Mouse (Mus musculus): Measurements from ENCODE around the gene Gm17334. TPM values are rescaled to one million over a fixed set of nuclear protein-coding genes. Genes with fewer than 3 reads are reported as not detected.
"Not testable (repeated sequence)": the region's sequence is repeated elsewhere in the genome, so short reads cannot be mapped to it uniquely, and the experiment has no call there.

Gene Gm17334
- polyA plus RNA-seq, 1 experiment from 2014 or later: not detected

DNA sequence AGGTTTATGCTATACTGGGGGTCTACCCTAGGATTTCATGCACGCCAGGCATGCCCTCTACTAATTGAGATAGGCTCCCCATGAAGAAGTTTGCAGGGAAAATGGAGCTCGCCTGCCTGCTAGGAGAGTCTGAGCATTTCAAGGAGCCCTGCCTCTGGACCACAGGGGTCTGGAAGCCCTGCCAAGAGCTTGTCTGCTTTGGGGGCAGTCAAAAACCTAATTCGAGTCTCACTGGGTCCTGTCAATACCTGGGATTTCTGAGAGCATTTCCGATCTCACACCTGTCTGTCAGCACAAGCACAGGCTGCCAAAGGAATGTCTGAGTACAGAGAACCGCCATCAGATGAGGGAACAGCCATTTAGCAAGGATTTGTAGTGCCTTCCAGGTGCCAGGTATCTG lies 8.4 kb downstream of the Gm17334 start:
- ATAC-seq (ENCODE audit: low FRiP score, low read depth): no peak
- H3K27me3 ChIP-seq: peaks cover 86% of the 10 kb centered on the region
- WGBS: 43% methylated on average over 5 of the region's 5 CpGs
- H3K4me3 ChIP-seq: no peak overlapping the region
- H3K4me1 ChIP-seq: peaks cover 31% of the 10 kb centered on the region
- no peak overlapping the region for H3K9ac ChIP-seq (replicated peaks)
- no peaks in the 10 kb centered on the region for H3K36me3 ChIP-seq
- H3K9me3 ChIP-seq: no peaks in the 10 kb centered on the region
- H3K27ac ChIP-seq (replicated peaks): no peak overlapping the region
- no peak overlapping the region for H3K4me2 ChIP-seq (replicated peaks)

- Histone ChIP-seq H3K36me3 (no peaks in the 10 kb centered on the region), H3K4me1 (peaks cover 32% of the 10 kb centered on the region), H3K4me2 (replicated peaks) (peak overlapping the region; percentile 61), H3K27ac (replicated peaks) (0 out of 2 replicates have a peak overlapping the region, but pooled peaks have one; percentile 1), H3K4me3 (peak overlapping the region; percentile 32), H3K9ac (replicated peaks) (peak overlapping the region; percentile 37), H3K9me3 (no peaks in the 10 kb centered on the region), H3K27me3 (peaks cover 82% of the 10 kb centered on the region)
- 3% methylated on average over 33 of the region's 33 CpGs for WGBS
- peak; percentile 79 for ATAC-seq (ENCODE audit: low FRiP score, low read depth)
Measured at GRCm38 (mm10) chr11:53763496-53764140, 9.4 kb downstream of the Gm17334 start.

GRCm38 (mm10) chr11:53762827-53763495 lies 10.0 kb downstream of the Gm17334 start:
- WGBS: 8% methylated on average over 23 of the region's 23 CpGs
- Histone ChIP-seq H3K9ac (replicated peaks) (peak overlapping the region; percentile 37; the same call in 1 of the 2 replicates), H3K27me3 (peaks cover 78% of the 10 kb centered on the region)

DNA sequence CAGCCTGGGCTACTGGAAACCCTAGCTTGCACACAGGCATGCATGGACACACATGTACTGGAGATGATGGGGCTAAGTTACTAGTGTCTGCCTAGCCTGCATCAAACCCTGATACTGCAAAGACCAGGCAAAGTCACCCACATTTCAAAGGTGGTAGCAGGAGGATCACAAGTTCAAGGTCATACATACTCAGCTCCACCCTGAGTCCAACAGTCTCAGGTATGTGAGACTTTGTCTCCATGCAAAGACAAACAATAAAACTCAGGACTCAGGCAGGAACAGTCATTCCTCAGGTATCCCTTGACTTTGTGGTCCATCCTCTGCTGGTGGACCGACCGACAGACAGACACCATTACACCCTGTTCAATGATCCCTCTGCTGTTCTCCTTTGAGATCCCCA lies 10.6 kb downstream of the Gm17334 start:
- H3K36me3 ChIP-seq: no peaks in the 10 kb centered on the region
- no peak overlapping the region; the same call in 1 of the 2 replicates for H3K4me3 ChIP-seq
- no peaks in the 10 kb centered on the region for H3K9me3 ChIP-seq
- H3K4me2 ChIP-seq (replicated peaks): peak overlapping the region; percentile 61; the same call in 1 of the 2 replicates
- peaks cover 74% of the 10 kb centered on the region for H3K27me3 ChIP-seq
- H3K4me1 ChIP-seq: peaks cover 32% of the 10 kb centered on the region
- H3K27ac ChIP-seq (replicated peaks): no peak overlapping the region
- no peak overlapping the region for H3K9ac ChIP-seq (replicated peaks)
- ATAC-seq (ENCODE audit: low FRiP score, low read depth): no peak
- WGBS: 69% methylated on average over 2 of the region's 2 CpGs

More at GRCm38 (mm10) chr11:53762827-53763495, 10.0 kb downstream of the Gm17334 start:
- H3K27ac ChIP-seq (replicated peaks): no peak overlapping the region
- H3K36me3 ChIP-seq: no peaks in the 10 kb centered on the region
- peak overlapping the region; percentile 61 for H3K4me2 ChIP-seq (replicated peaks)
- peaks cover 32% of the 10 kb centered on the region for H3K4me1 ChIP-seq
- no peak for ATAC-seq (ENCODE audit: low FRiP score, low read depth)
- H3K9me3 ChIP-seq: no peaks in the 10 kb centered on the region
- peak overlapping the region; percentile 32 for H3K4me3 ChIP-seq

DNA sequence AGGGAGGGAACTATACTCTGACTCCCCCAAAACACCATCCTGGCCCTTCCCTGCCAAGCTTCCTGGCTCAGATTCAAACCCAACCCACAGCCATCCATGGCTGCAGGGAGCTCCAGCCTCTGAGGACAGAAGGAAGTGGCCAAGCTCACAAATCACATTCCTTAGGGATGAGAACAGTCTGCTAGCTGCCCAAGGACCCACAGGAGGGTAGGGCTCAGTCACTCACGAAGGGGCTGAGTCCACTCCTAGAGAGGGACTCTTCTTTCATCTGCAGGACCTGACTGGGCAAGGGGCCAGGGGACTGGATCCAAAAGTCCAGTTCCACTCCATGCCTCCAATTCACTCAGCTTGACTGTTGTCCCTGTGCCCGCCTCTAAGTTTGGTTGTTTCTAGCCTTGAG lies 11.2 kb downstream of the Gm17334 start:
- H3K27me3 ChIP-seq: peaks cover 70% of the 10 kb centered on the region
- no peak overlapping the region for H3K4me3 ChIP-seq
- no peaks in the 10 kb centered on the region for H3K9me3 ChIP-seq
- no peak overlapping the region for H3K9ac ChIP-seq (replicated peaks)
- H3K4me2 ChIP-seq (replicated peaks): no peak overlapping the region
- no peaks in the 10 kb centered on the region for H3K36me3 ChIP-seq
- no peak for ATAC-seq (ENCODE audit: low FRiP score, low read depth)
- peaks cover 32% of the 10 kb centered on the region for H3K4me1 ChIP-seq
- WGBS: 63% methylated on average over 2 of the region's 2 CpGs
- H3K27ac ChIP-seq (replicated peaks): no peak overlapping the region

- peaks cover 68% of the 10 kb centered on the region for H3K27me3 ChIP-seq
- ATAC-seq (ENCODE audit: low FRiP score, low read depth): no peak
- no peak overlapping the region for H3K27ac ChIP-seq (replicated peaks)
- no peak overlapping the region for H3K9ac ChIP-seq (replicated peaks)
- no peak overlapping the region for H3K4me3 ChIP-seq
- H3K9me3 ChIP-seq: no peaks in the 10 kb centered on the region
- peaks cover 32% of the 10 kb centered on the region for H3K4me1 ChIP-seq
- WGBS: 90% methylated on average over 5 of the region's 5 CpGs
- no peak overlapping the region for H3K4me2 ChIP-seq (replicated peaks)
- no peaks in the 10 kb centered on the region for H3K36me3 ChIP-seq
Measured at GRCm38 (mm10) chr11:53761284-53761683, 11.7 kb downstream of the Gm17334 start.

GRCm38 (mm10) chr11:53759545-53760406 lies 13.2 kb downstream of the Gm17334 start:
- WGBS: 6% methylated on average over 22 of the region's 22 CpGs
- Histone ChIP-seq H3K9me3 (no peaks in the 10 kb centered on the region), H3K27me3 (peaks cover 56% of the 10 kb centered on the region), H3K27ac (replicated peaks) (no peak overlapping the region), H3K4me3 (0 out of 2 replicates have a peak overlapping the region, but pooled peaks have one; percentile 5), H3K4me2 (replicated peaks) (peak overlapping the region; percentile 33), H3K9ac (replicated peaks) (0 out of 2 replicates have a peak overlapping the region, but pooled peaks have one; percentile 20), H3K36me3 (no peaks in the 10 kb centered on the region), H3K4me1 (peaks cover 32% of the 10 kb centered on the region)
- no peak for ATAC-seq (ENCODE audit: low FRiP score, low read depth)

- no peaks in the 10 kb centered on the region for H3K36me3 ChIP-seq
- no peak overlapping the region for H3K4me3 ChIP-seq
- ATAC-seq (ENCODE audit: low FRiP score, low read depth): no peak
- peaks cover 29% of the 10 kb centered on the region for H3K4me1 ChIP-seq
- peaks cover 48% of the 10 kb centered on the region for H3K27me3 ChIP-seq
- H3K9ac ChIP-seq (replicated peaks): no peak overlapping the region
- 43% methylated on average over 6 of the region's 6 CpGs for WGBS
- no peaks in the 10 kb centered on the region for H3K9me3 ChIP-seq
- no peak overlapping the region for H3K27ac ChIP-seq (replicated peaks)
- H3K4me2 ChIP-seq (replicated peaks): no peak overlapping the region
Measured at GRCm38 (mm10) chr11:53758791-53759351, 14.1 kb downstream of the Gm17334 start.

GRCm38 (mm10) chr11:53758033-53758432 lies 15.0 kb downstream of the Gm17334 start:
- H3K27ac ChIP-seq (replicated peaks); H3K9me3 ChIP-seq; H3K4me3 ChIP-seq; H3K36me3 ChIP-seq; ATAC-seq (ENCODE audit: low FRiP score, low read depth); H3K4me2 ChIP-seq (replicated peaks); H3K9ac ChIP-seq (replicated peaks): not testable (repeated sequence)
- peaks cover 40% of the 10 kb centered on the region for H3K27me3 ChIP-seq
- peaks cover 21% of the 10 kb centered on the region for H3K4me1 ChIP-seq
- WGBS: 84% methylated on average over 9 of the region's 9 CpGs

DNA sequence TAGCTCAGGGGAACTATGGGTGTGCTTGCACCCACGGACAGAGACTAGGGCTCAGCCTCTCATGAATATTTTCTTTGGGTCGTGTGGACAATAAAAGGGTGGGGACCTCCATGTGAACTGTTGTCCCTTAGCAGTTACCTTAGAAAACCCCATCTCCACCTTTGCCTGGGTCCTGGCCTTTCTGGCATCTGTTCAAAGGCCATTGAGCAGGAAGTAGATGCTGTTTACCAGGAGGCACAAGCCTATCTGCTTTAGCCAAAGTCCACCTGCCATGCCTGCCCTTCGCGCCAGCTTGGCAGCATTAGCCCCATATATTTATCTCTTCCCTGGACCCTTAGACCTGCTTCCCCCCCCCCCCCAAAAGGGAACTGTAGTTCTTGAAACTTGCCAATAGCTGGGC lies 15.4 kb downstream of the Gm17334 start:
- peaks cover 17% of the 10 kb centered on the region for H3K4me1 ChIP-seq
- ATAC-seq (ENCODE audit: low FRiP score, low read depth): no peak
- peaks cover 36% of the 10 kb centered on the region for H3K27me3 ChIP-seq
- no peaks in the 10 kb centered on the region for H3K36me3 ChIP-seq
- no peak overlapping the region for H3K4me3 ChIP-seq
- no peak overlapping the region for H3K4me2 ChIP-seq (replicated peaks)
- H3K27ac ChIP-seq (replicated peaks): no peak overlapping the region
- H3K9ac ChIP-seq (replicated peaks): no peak overlapping the region
- H3K9me3 ChIP-seq: no peaks in the 10 kb centered on the region
- WGBS: 91% methylated on average over 4 of the region's 4 CpGs

- no peak overlapping the region for H3K9ac ChIP-seq (replicated peaks)
- no peaks in the 10 kb centered on the region for H3K9me3 ChIP-seq
- H3K27ac ChIP-seq (replicated peaks): no peak overlapping the region
- ATAC-seq (ENCODE audit: low FRiP score, low read depth): no peak
- no peaks in the 10 kb centered on the region for H3K36me3 ChIP-seq
- H3K4me1 ChIP-seq: peaks cover 10% of the 10 kb centered on the region
- WGBS: 82% methylated on average over 12 of the region's 12 CpGs
- H3K4me3 ChIP-seq: no peak overlapping the region
- no peak overlapping the region for H3K4me2 ChIP-seq (replicated peaks)
- peaks cover 10% of the 10 kb centered on the region for H3K27me3 ChIP-seq
Measured at GRCm38 (mm10) chr11:53755011-53755595, 17.9 kb downstream of the Gm17334 start.

Measured in midbrain, embryonic 12.5 days (tissue).